In genomic region chr13:94872439-94872838, GRCm38 (mm10) we compare ENCODE assay signal across 27 mouse cellular contexts. TPM values are rescaled to one million over a fixed set of nuclear protein-coding genes. Genes with fewer than 3 reads are reported as not detected.
A peak's percentile ranks its signal among the peaks of the same experiment; 100 is the strongest.
DNase-seq lines count a peak whose midpoint lies in the region; ATAC-seq and TF ChIP-seq lines count a peak whose summit lies in the region.
"Had no signal": no experiment of that assay in that cellular context is flagged by ENCODE, and none has a peak within 500 bp of the region (broad histone marks: within the 10 kb centered on the region; RNA-seq: fewer than 3 reads in every experiment).

No protein-coding gene starts in this region.

- H3K4me1 ChIP-seq in forebrain, embryonic 11.5 days (replicated peaks; ENCODE audit: control insufficient read depth, insufficient read depth, low read length), result peaks cover 13% of the 10 kb centered on the region
- peaks cover 5% of the 10 kb centered on the region; the same call in 1 of the 2 replicates for H3K4me1 ChIP-seq in forebrain, postnatal 0 days (ENCODE audit: insufficient read depth)
- H3K4me1 ChIP-seq in midbrain, embryonic 14.5 days (ENCODE audit: control insufficient read depth, insufficient read depth, low read length), result 0 out of 2 replicates have a peak, but pooled peaks cover 4% of the 10 kb centered on the region
- peaks cover 6% of the 10 kb centered on the region; the same call in 1 of the 2 replicates for H3K4me1 ChIP-seq in midbrain, embryonic 15.5 days
- peaks cover 28% of the 10 kb centered on the region for H3K4me1 ChIP-seq in embryonic facial prominence, embryonic 10.5 days

- peaks cover 86% of the 10 kb centered on the region for H3K27me3 ChIP-seq in forebrain, embryonic 11.5 days (ENCODE audit: control insufficient read depth, insufficient read depth, low read length)
- peaks cover 79% of the 10 kb centered on the region for H3K27me3 ChIP-seq in forebrain, postnatal 0 days (ENCODE audit: insufficient read depth, low read length)
- peaks cover 79% of the 10 kb centered on the region for H3K27me3 ChIP-seq in midbrain, embryonic 14.5 days (ENCODE audit: control insufficient read depth, insufficient read depth, low read length)
- peaks cover 77% of the 10 kb centered on the region for H3K27me3 ChIP-seq in midbrain, embryonic 15.5 days (replicated peaks)
- H3K27me3 ChIP-seq in embryonic facial prominence, embryonic 10.5 days (replicated peaks; ENCODE audit: low read depth, poor library complexity, severe bottlenecking), result peaks cover 100% of the 10 kb centered on the region

- no peak overlapping the region for H3K9ac ChIP-seq in forebrain, embryonic 11.5 days (ENCODE audit: low read length)
- H3K9ac ChIP-seq in forebrain, postnatal 0 days, result no peak overlapping the region
- no peak overlapping the region for H3K9ac ChIP-seq in midbrain, embryonic 14.5 days (replicated peaks; ENCODE audit: low read length)
- H3K9ac ChIP-seq in midbrain, embryonic 15.5 days, result no peak overlapping the region
- H3K9ac ChIP-seq: heart, embryonic 12.5 days; limb, embryonic 12.5 days; liver, embryonic 12.5 days; lung, embryonic 14.5 days had no signal

- no peaks in the 10 kb centered on the region for H3K36me3 ChIP-seq in forebrain, embryonic 11.5 days (ENCODE audit: control insufficient read depth, insufficient read depth, low read length)
- no peaks in the 10 kb centered on the region for H3K36me3 ChIP-seq in forebrain, postnatal 0 days (ENCODE audit: insufficient read depth)
- H3K36me3 ChIP-seq in midbrain, embryonic 14.5 days (ENCODE audit: control insufficient read depth, insufficient read depth, low read length), result no peaks in the 10 kb centered on the region
- no peaks in the 10 kb centered on the region for H3K36me3 ChIP-seq in midbrain, embryonic 15.5 days (replicated peaks)
- H3K36me3 ChIP-seq in embryonic facial prominence, embryonic 10.5 days (replicated peaks), result no peaks in the 10 kb centered on the region
- H3K36me3 ChIP-seq: heart, embryonic 12.5 days; limb, embryonic 12.5 days; liver, embryonic 12.5 days had no signal

- no peaks in the 10 kb centered on the region for H3K9me3 ChIP-seq in forebrain, embryonic 11.5 days (ENCODE audit: control insufficient read depth, low read length)
- H3K9me3 ChIP-seq in forebrain, postnatal 0 days (ENCODE audit: low read length), result no peaks in the 10 kb centered on the region
- no peaks in the 10 kb centered on the region for H3K9me3 ChIP-seq in midbrain, embryonic 14.5 days (ENCODE audit: control insufficient read depth, low read length)
- H3K9me3 ChIP-seq in midbrain, embryonic 15.5 days, result no peaks in the 10 kb centered on the region
- H3K9me3 ChIP-seq in embryonic facial prominence, embryonic 10.5 days, result no peaks in the 10 kb centered on the region
- H3K9me3 ChIP-seq: heart, embryonic 12.5 days; limb, embryonic 12.5 days; liver, embryonic 12.5 days had no signal

- no peak for TF ChIP-seq CTCF in forebrain, postnatal 0 days (IDR thresholded peaks at IDR 0.05; ENCODE audit: low read depth)

- no peak overlapping the region for H3K4me3 ChIP-seq in forebrain, embryonic 11.5 days (ENCODE audit: low read depth, low read length)
- no peak overlapping the region for H3K4me3 ChIP-seq in forebrain, postnatal 0 days (ENCODE audit: low read depth, low read length)
- no peak overlapping the region for H3K4me3 ChIP-seq in midbrain, embryonic 14.5 days (replicated peaks; ENCODE audit: low read depth, low read length)
- no peak overlapping the region for H3K4me3 ChIP-seq in midbrain, embryonic 15.5 days
- no peak overlapping the region for H3K4me3 ChIP-seq in embryonic facial prominence, embryonic 10.5 days
- H3K4me3 ChIP-seq: heart, embryonic 12.5 days; left cerebral cortex, adult 2 months; limb, embryonic 12.5 days; liver, embryonic 12.5 days had no signal

- H3K4me2 ChIP-seq in forebrain, embryonic 11.5 days (ENCODE audit: low read depth, low read length, severe bottlenecking), result no peak overlapping the region
- no peak overlapping the region for H3K4me2 ChIP-seq in forebrain, postnatal 0 days (ENCODE audit: low read depth)
- H3K4me2 ChIP-seq in midbrain, embryonic 14.5 days (ENCODE audit: low read length), result no peak overlapping the region
- H3K4me2 ChIP-seq in midbrain, embryonic 15.5 days, result no peak overlapping the region
- H3K4me2 ChIP-seq: heart, embryonic 12.5 days; limb, embryonic 12.5 days; liver, embryonic 12.5 days; lung, embryonic 14.5 days had no signal

- H3K27ac ChIP-seq in forebrain, embryonic 11.5 days (ENCODE audit: low read depth, low read length), result no peak overlapping the region
- no peak overlapping the region for H3K27ac ChIP-seq in forebrain, postnatal 0 days (ENCODE audit: low read depth, low read length)
- no peak overlapping the region for H3K27ac ChIP-seq in midbrain, embryonic 14.5 days (replicated peaks; ENCODE audit: low read depth, low read length)
- no peak overlapping the region for H3K27ac ChIP-seq in midbrain, embryonic 15.5 days
- H3K27ac ChIP-seq in embryonic facial prominence, embryonic 10.5 days (replicated peaks), result no peak overlapping the region
- H3K27ac ChIP-seq: left cerebral cortex, adult 2 months; limb, embryonic 12.5 days; liver, embryonic 12.5 days had no signal

- DNase-seq in forebrain, embryonic 11.5 days (ENCODE audit: low spot score), result peak; percentile 55
- no peak for DNase-seq in forebrain, postnatal 0 days
- DNase-seq in midbrain, embryonic 14.5 days, result peak; percentile 47
- peak; percentile 44 for DNase-seq in embryonic facial prominence, embryonic 10.5 days (ENCODE audit: low spot score)
- no peak for DNase-seq in adrenal gland, postnatal 36 days
- DNase-seq: gastrocnemius, postnatal 10 days; heart, adult 11 months; heart, postnatal 14 days; kidney, adult 9 months; kidney, postnatal 25 days; lung, postnatal 36 days; right cerebral cortex, postnatal 25 days; thymus, postnatal 36 days had no signal

- WGBS in forebrain, embryonic 11.5 days, result under 1% methylated on average over 19 of the region's 19 CpGs
- WGBS in forebrain, postnatal 0 days, result 2% methylated on average over 19 of the region's 19 CpGs
- WGBS in midbrain, embryonic 14.5 days, result 1% methylated on average over 19 of the region's 19 CpGs
- WGBS in midbrain, embryonic 15.5 days, result under 1% methylated on average over 19 of the region's 19 CpGs
- WGBS in embryonic facial prominence, embryonic 10.5 days, result 1% methylated on average over 19 of the region's 19 CpGs

- ATAC-seq in forebrain, embryonic 11.5 days (replicated peaks; ENCODE audit: low FRiP score), result no peak
- no peak for ATAC-seq in forebrain, postnatal 0 days
- no peak for ATAC-seq in midbrain, embryonic 14.5 days (ENCODE audit: low FRiP score, low TSS enrichment)
- ATAC-seq in midbrain, embryonic 15.5 days (replicated peaks), result no peak
- ATAC-seq in CD4-positive, CD25-positive, alpha-beta regulatory T cell, adult 4 months, result no peak
- ATAC-seq: liver, embryonic 12.5 days had no signal

RNA-seq across cellular contexts. Expression of gene Otp, which starts 3.0 kb away (rescaled TPM):
- polyA plus RNA-seq in forebrain, embryonic 11.5 days (2014; fragmentation: Nextera tagmentation; extraction: Ambion mirVana), result 3.3 and 4.4 TPM in 2 replicates
- 1.1 and 4.3 TPM in 2 replicates for total RNA-seq in forebrain, postnatal 0 days (2014; rRNA removed)
- 0.57 and 1.5 TPM in 2 replicates for polyA plus RNA-seq in forebrain, postnatal 0 days (2015; fragmentation: Nextera tagmentation; extraction: Ambion mirVana)
- 5.3 and 5.4 TPM in 2 replicates for polyA plus RNA-seq in midbrain, embryonic 14.5 days (2014; fragmentation: Nextera tagmentation; extraction: Ambion mirVana)
- polyA plus RNA-seq in midbrain, embryonic 15.5 days (2015; fragmentation: Nextera tagmentation; extraction: Ambion mirVana), result 2.3 and 4.7 TPM in 2 replicates
- 0.47 and 0.78 TPM in 2 replicates for polyA plus RNA-seq in embryonic facial prominence, embryonic 10.5 days (2016; fragmentation: Nextera tagmentation; extraction: Ambion mirVana)
- not detected for total RNA-seq in adrenal gland, postnatal 36 days (2021)
- polyA plus RNA-seq in CD4-positive, CD25-positive, alpha-beta regulatory T cell, adult 4 months (2017; shearing (Covaris generic)), result not detected
- total RNA-seq: adrenal gland, postnatal 4 days; gastrocnemius, postnatal 10 days; heart, postnatal 14 days; megakaryocyte-erythroid progenitor cell, adult 5-6 weeks; neutrophil, adult 5-6 weeks had no signal
- polyA plus RNA-seq: embryonic facial prominence, embryonic 14.5 days; heart, embryonic 12.5 days; intestine, embryonic 14.5 days; limb, embryonic 12.5 days; liver, embryonic 12.5 days; lung, embryonic 14.5 days; spleen, adult 2 months; stomach, embryonic 14.5 days had no signal

Comparison
In these comparisons a context has a peak if more than half of its experiments do, and no peak if none do; other contexts are left out.
1. DNase-seq: peak in forebrain, embryonic 11.5 days (single experiment), midbrain, embryonic 14.5 days (single experiment) and embryonic facial prominence, embryonic 10.5 days (single experiment); none in forebrain, postnatal 0 days (single experiment) and adrenal gland, postnatal 36 days (0 of 2).